Comparison of ENCODE assay signal across 9 mouse cellular contexts in genomic region chr1:130784054-130784453, GRCm38 (mm10). TPM values are rescaled to one million over a fixed set of nuclear protein-coding genes. Genes with fewer than 3 reads are reported as not detected.
DNase-seq lines count a peak whose midpoint lies in the region; ATAC-seq lines count a peak whose summit lies in the region.
"Had no signal": no experiment of that assay in that cellular context is flagged by ENCODE, and none has a peak within 500 bp of the region (broad histone marks: within the 10 kb centered on the region; RNA-seq: fewer than 3 reads in every experiment).

No protein-coding gene starts in this region.

- 29% methylated on average over 4 of the region's 4 CpGs for WGBS in forebrain, embryonic 15.5 days
- 20% methylated on average over 4 of the region's 4 CpGs for WGBS in heart, embryonic 11.5 days (ENCODE audit: insufficient replicate concordance)

- ATAC-seq in forebrain, embryonic 15.5 days (replicated peaks) = no peak
- ATAC-seq in heart, embryonic 11.5 days (replicated peaks; ENCODE audit: insufficient number of reproducible peaks, low FRiP score, low TSS enrichment) = no peak

- DNase-seq in heart, postnatal 10 days = peak; percentile 30 to 40
- no peak for DNase-seq in heart, postnatal 36 days
- peak; percentile 36 for DNase-seq in urinary bladder, postnatal 14 days (ENCODE audit: low spot score)
- DNase-seq in urinary bladder, postnatal 36 days (ENCODE audit: low spot score in 2 of 2) = no peak
- peak; percentile 17 for DNase-seq in embryo, embryonic 9.5 days (ENCODE audit: extremely low spot score)
- peak; percentile 72 for DNase-seq in lung, postnatal 36 days

- H3K27ac ChIP-seq in forebrain, embryonic 15.5 days (replicated peaks) = no peak overlapping the region
- no peak overlapping the region for H3K27ac ChIP-seq in heart, embryonic 11.5 days (ENCODE audit: low read depth, low read length)
- H3K27ac ChIP-seq: embryonic facial prominence, embryonic 12.5 days had no signal

- no peak overlapping the region for H3K9ac ChIP-seq in forebrain, embryonic 15.5 days (replicated peaks)
- H3K9ac ChIP-seq in heart, embryonic 11.5 days (ENCODE audit: low read depth, low read length) = no peak overlapping the region
- H3K9ac ChIP-seq: embryonic facial prominence, embryonic 12.5 days had no signal

- H3K4me2 ChIP-seq in forebrain, embryonic 15.5 days (replicated peaks) = no peak overlapping the region
- H3K4me2 ChIP-seq in heart, embryonic 11.5 days = no peak overlapping the region
- H3K4me2 ChIP-seq: embryonic facial prominence, embryonic 12.5 days had no signal

- intact Hi-C loops in heart, postnatal 10 days (cut with DNase I) = loop anchor here (10.0 kb wide), 1 partner anchor 209 kb away; no protein-coding TSS in a partner anchor
- intact Hi-C loops in heart, postnatal 36 days (cut with DNase I) = loop anchor here (2.0 to 10.0 kb wide), 3 partner anchors 92 to 235 kb away; no protein-coding TSS in a partner anchor

- H3K4me1 ChIP-seq in forebrain, embryonic 15.5 days = no peaks in the 10 kb centered on the region
- peaks cover 8% of the 10 kb centered on the region; the same call in 1 of the 2 replicates for H3K4me1 ChIP-seq in heart, embryonic 11.5 days (ENCODE audit: control insufficient read depth, insufficient read depth, low read length)
- H3K4me1 ChIP-seq: embryonic facial prominence, embryonic 12.5 days had no signal

- no peaks in the 10 kb centered on the region for H3K27me3 ChIP-seq in forebrain, embryonic 15.5 days
- no peaks in the 10 kb centered on the region for H3K27me3 ChIP-seq in heart, embryonic 11.5 days (ENCODE audit: control insufficient read depth, insufficient read depth, low read length)
- H3K27me3 ChIP-seq: embryonic facial prominence, embryonic 12.5 days had no signal

- H3K4me3 ChIP-seq in forebrain, embryonic 15.5 days = no peak overlapping the region
- no peak overlapping the region for H3K4me3 ChIP-seq in heart, embryonic 11.5 days (ENCODE audit: low read depth, low read length)
- H3K4me3 ChIP-seq: embryonic facial prominence, embryonic 12.5 days had no signal

- no peaks in the 10 kb centered on the region for H3K36me3 ChIP-seq in forebrain, embryonic 15.5 days
- H3K36me3 ChIP-seq in heart, embryonic 11.5 days (ENCODE audit: control insufficient read depth, insufficient read depth, low read length) = no peaks in the 10 kb centered on the region
- H3K36me3 ChIP-seq: embryonic facial prominence, embryonic 12.5 days had no signal

- no peaks in the 10 kb centered on the region for H3K9me3 ChIP-seq in forebrain, embryonic 15.5 days
- no peaks in the 10 kb centered on the region for H3K9me3 ChIP-seq in heart, embryonic 11.5 days (replicated peaks; ENCODE audit: control insufficient read depth, low read length)
- H3K9me3 ChIP-seq: embryonic facial prominence, embryonic 12.5 days had no signal

RNA-seq across cellular contexts. Expression of gene Fcamr, which starts 16.6 kb away (rescaled TPM):
- under 1 TPM; 0.19 to 0.20 TPM for total RNA-seq in heart, postnatal 10 days (2021)
- total RNA-seq in heart, postnatal 36 days (2021) = under 1 TPM; 0.31 to 0.38 TPM
- polyA plus RNA-seq in forebrain, embryonic 15.5 days (2015; fragmentation: Nextera tagmentation; extraction: Ambion mirVana) = not detected in 2 replicates
- 0.09 TPM in 1 of 2 replicates, not detected in the other for polyA plus RNA-seq in heart, embryonic 11.5 days (2014; fragmentation: Nextera tagmentation; extraction: Ambion mirVana)
- polyA plus RNA-seq: embryonic facial prominence, embryonic 12.5 days had no signal

RNA-seq across cellular contexts. Expression of gene Pigr, which starts 42.4 kb away (rescaled TPM):
- not detected for total RNA-seq in heart, postnatal 10 days (2021)
- total RNA-seq in heart, postnatal 36 days (2021) = not detected
- polyA plus RNA-seq in forebrain, embryonic 15.5 days (2015; fragmentation: Nextera tagmentation; extraction: Ambion mirVana) = not detected in 2 replicates
- not detected in 2 replicates for polyA plus RNA-seq in heart, embryonic 11.5 days (2014; fragmentation: Nextera tagmentation; extraction: Ambion mirVana)
- polyA plus RNA-seq: embryonic facial prominence, embryonic 12.5 days had no signal

RNA-seq across cellular contexts. Expression of gene AA986860, which starts 52.3 kb away (rescaled TPM):
- under 1 TPM; 0.57 to 0.62 TPM for total RNA-seq in heart, postnatal 10 days (2021)
- total RNA-seq in heart, postnatal 36 days (2021) = under 1 TPM; 0.72 to 0.81 TPM
- 0.53 and 0.56 TPM in 2 replicates for polyA plus RNA-seq in forebrain, embryonic 15.5 days (2015; fragmentation: Nextera tagmentation; extraction: Ambion mirVana)
- 0.69 and 1.2 TPM in 2 replicates for polyA plus RNA-seq in heart, embryonic 11.5 days (2014; fragmentation: Nextera tagmentation; extraction: Ambion mirVana)

RNA-seq across cellular contexts. Expression of gene Pfkfb2, which starts 55.0 kb away (rescaled TPM):
- total RNA-seq in heart, postnatal 10 days (2021) = 10 to 100 TPM; 40.5 to 42.7 TPM
- total RNA-seq in heart, postnatal 36 days (2021) = 10 to 100 TPM; 63.8 to 76.3 TPM
- polyA plus RNA-seq in forebrain, embryonic 15.5 days (2015; fragmentation: Nextera tagmentation; extraction: Ambion mirVana) = 24.9 and 25.6 TPM in 2 replicates
- polyA plus RNA-seq in heart, embryonic 11.5 days (2014; fragmentation: Nextera tagmentation; extraction: Ambion mirVana) = 4.8 and 5.4 TPM in 2 replicates

Comparison
In these comparisons a context has a peak if more than half of its experiments do, and no peak if none do; other contexts are left out.
1. DNase-seq: peak in heart, postnatal 10 days (2 of 2), urinary bladder, postnatal 14 days (single experiment), embryo, embryonic 9.5 days (single experiment) and lung, postnatal 36 days (single experiment); none in heart, postnatal 36 days (0 of 2) and urinary bladder, postnatal 36 days (0 of 2).